Mouse (Mus musculus) heart, adult 2 months (tissue): ENCODE measurements around the gene Pik3ip1. TPM values are rescaled to one million over a fixed set of nuclear protein-coding genes. Genes with fewer than 3 reads are reported as not detected.

Experiments
- DNase-seq, 2 experiments: peaks; one replicate each; pipeline ENCODE4 v3.0.0; 2021
- H3K27ac ChIP-seq: fragments of 200-600 bp; 2 replicates; pipeline ENCODE4 v1.8.1; 2022
- H3K27me3 ChIP-seq: fragments of 200-500 bp; 2 replicates; pipeline ENCODE4 v1.6.1; 2012; ENCODE audit warnings: mild to moderate bottlenecking, low read length, inconsistent platforms, mixed read lengths; ENCODE audit not compliant: control insufficient read depth, insufficient read depth
- H3K36me3 ChIP-seq: fragments of 200-500 bp; 2 replicates; pipeline ENCODE4 v1.6.1; 2012; ENCODE audit warnings: low read length, inconsistent platforms; ENCODE audit not compliant: control insufficient read depth, insufficient read depth
- H3K4me1 ChIP-seq: fragments of 200-500 bp; 2 replicates; pipeline ENCODE4 v1.6.1; 2011; ENCODE audit warnings: low read length; ENCODE audit not compliant: control insufficient read depth, insufficient read depth
- H3K4me3 ChIP-seq: fragments of 200-600 bp; 2 replicates; pipeline ENCODE4 v1.8.1; 2022
- H3K79me2 ChIP-seq: fragments of 200-500 bp; replicated peaks from 2 replicates; pipeline ENCODE4 v1.6.1; 2012; ENCODE audit warnings: mild to moderate bottlenecking, inconsistent platforms, low read length, moderate library complexity, mixed read lengths; ENCODE audit not compliant: control insufficient read depth, insufficient read depth
- H3K9ac ChIP-seq: fragments of 200-500 bp; 2 replicates; pipeline ENCODE4 v1.6.1; 2012; ENCODE audit warnings: low read depth, mild to moderate bottlenecking, control low read depth, inconsistent platforms, low read length, mixed read lengths
- CTCF ChIP-seq: fragments of 200-600 bp; IDR thresholded peaks from 2 replicates; pipeline ENCODE4 v1.8.1; 2022; ENCODE audit warnings: antibody characterized with exemption, mild to moderate bottlenecking, moderate library complexity
- EP300 ChIP-seq: fragments of 200-500 bp; IDR thresholded peaks from 2 replicates; pipeline ENCODE4 v1.6.1; 2011; ENCODE audit warnings: low read depth, low read length, control low read depth; ENCODE audit not compliant: insufficient read depth
- POLR2A ChIP-seq: fragments of 200-500 bp; IDR thresholded peaks from 2 replicates; pipeline ENCODE4 v1.6.1; 2011; ENCODE audit warnings: mild to moderate bottlenecking, low read depth, low read length, control low read depth; ENCODE audit not compliant: insufficient read depth
- WGBS: fragments of 180-500 bp; shearing (Covaris S2); methylation state at CpG from one replicate; pipeline ENCODE4 v1.1.7; 2018; 5-methylcytosine and 5-hydroxymethylcytosine counted together
- intact Hi-C: fragments of 180-260 bp; cut with DNase I; formaldehyde crosslinking; loops from one replicate; pipeline ENCODE4 v1.15.1; 2025
- polyA plus RNA-seq: library from polyadenylated mRNA; depleted of rRNA; stranded (reverse); fragments of >200 nt; gene quantifications from 2 replicates; pipeline ENCODE4 v1.2.3, GENCODE M21; 2012
- total RNA-seq, 2 experiments: library from RNA; stranded (reverse); gene quantifications; 2 replicates each; pipeline ENCODE4 v1.2.3; 2021

The Pik3ip1 gene
- total and polyA plus RNA-seq, 3 experiments: 29.4 to 36.4 (median 29.5) TPM

- WGBS: 70% methylated on average over 4 of the region's 4 CpGs
- intact Hi-C loops: no loop called here
- H3K27ac ChIP-seq: no peak overlapping the region
- no peak for DNase-seq
- no peak overlapping the region for H3K9ac ChIP-seq
- peaks cover 7% of the 10 kb centered on the region for H3K4me1 ChIP-seq
- TF ChIP-seq EP300 (no peak), CTCF (no peak), POLR2A (no peak)
- peaks cover 6% of the 10 kb centered on the region for H3K36me3 ChIP-seq
- no peaks in the 10 kb centered on the region for H3K79me2 ChIP-seq
- no peak overlapping the region for H3K4me3 ChIP-seq
- H3K27me3 ChIP-seq: no peaks in the 10 kb centered on the region
These were observed 24.4 kb upstream of the Pik3ip1 start for GRCm38 (mm10) chr11:3305821-3306220.

GRCm38 (mm10) chr11:3307875-3308274 lies 22.3 kb upstream of the Pik3ip1 start:
- intact Hi-C loops: no loop called here
- Histone ChIP-seq H3K4me1 (peaks cover 2% of the 10 kb centered on the region), H3K27ac (no peak overlapping the region), H3K9ac (no peak overlapping the region), H3K79me2 (no peaks in the 10 kb centered on the region), H3K4me3 (no peak overlapping the region), H3K27me3 (no peaks in the 10 kb centered on the region), H3K36me3 (peaks cover 3% of the 10 kb centered on the region; the same call in 1 of the 2 replicates)
- no peak for TF ChIP-seq POLR2A
- no peak for TF ChIP-seq CTCF
- no peak for TF ChIP-seq EP300
- no peak for DNase-seq
- 85% methylated on average over 3 of the region's 3 CpGs for WGBS

- H3K4me3 ChIP-seq: no peak overlapping the region
- WGBS: 95% methylated on average over 4 of the region's 4 CpGs
- no peaks in the 10 kb centered on the region for H3K27me3 ChIP-seq
- no peaks in the 10 kb centered on the region for H3K4me1 ChIP-seq
- TF ChIP-seq CTCF (no peak), POLR2A (no peak), EP300 (no peak)
- H3K36me3 ChIP-seq: no peaks in the 10 kb centered on the region
- no peak for DNase-seq
- no peak overlapping the region for H3K27ac ChIP-seq
- intact Hi-C loops: no loop called here
- H3K79me2 ChIP-seq: no peaks in the 10 kb centered on the region
- H3K9ac ChIP-seq: no peak overlapping the region
These were observed 20.3 kb upstream of the Pik3ip1 start for GRCm38 (mm10) chr11:3309884-3310283.

- intact Hi-C loops: no loop called here
- WGBS: 75% methylated on average over 10 of the region's 10 CpGs
- no peak for DNase-seq
- H3K4me1 ChIP-seq: no peaks in the 10 kb centered on the region
- H3K36me3 ChIP-seq: no peaks in the 10 kb centered on the region
- no peak overlapping the region for H3K4me3 ChIP-seq
- H3K9ac ChIP-seq: no peak overlapping the region
- H3K27me3 ChIP-seq: no peaks in the 10 kb centered on the region
- no peaks in the 10 kb centered on the region for H3K79me2 ChIP-seq
- no peak for TF ChIP-seq POLR2A
- TF ChIP-seq CTCF: no peak
- TF ChIP-seq EP300: no peak
- H3K27ac ChIP-seq: no peak overlapping the region
These were observed 19.2 kb upstream of the Pik3ip1 start for GRCm38 (mm10) chr11:3310789-3311585.

- H3K79me2 ChIP-seq: no peaks in the 10 kb centered on the region
- WGBS: 71% methylated on average over 10 of the region's 10 CpGs
- TF ChIP-seq EP300: no peak
- TF ChIP-seq POLR2A: no peak
- no peak for TF ChIP-seq CTCF
- H3K36me3 ChIP-seq: no peaks in the 10 kb centered on the region
- no peak overlapping the region for H3K4me3 ChIP-seq
- no peak for DNase-seq
- intact Hi-C loops: no loop called here
- H3K27me3 ChIP-seq: no peaks in the 10 kb centered on the region
- no peak overlapping the region for H3K27ac ChIP-seq
- H3K4me1 ChIP-seq: no peaks in the 10 kb centered on the region
- no peak overlapping the region for H3K9ac ChIP-seq
These were observed 18.4 kb upstream of the Pik3ip1 start for GRCm38 (mm10) chr11:3311586-3312347.

DNA sequence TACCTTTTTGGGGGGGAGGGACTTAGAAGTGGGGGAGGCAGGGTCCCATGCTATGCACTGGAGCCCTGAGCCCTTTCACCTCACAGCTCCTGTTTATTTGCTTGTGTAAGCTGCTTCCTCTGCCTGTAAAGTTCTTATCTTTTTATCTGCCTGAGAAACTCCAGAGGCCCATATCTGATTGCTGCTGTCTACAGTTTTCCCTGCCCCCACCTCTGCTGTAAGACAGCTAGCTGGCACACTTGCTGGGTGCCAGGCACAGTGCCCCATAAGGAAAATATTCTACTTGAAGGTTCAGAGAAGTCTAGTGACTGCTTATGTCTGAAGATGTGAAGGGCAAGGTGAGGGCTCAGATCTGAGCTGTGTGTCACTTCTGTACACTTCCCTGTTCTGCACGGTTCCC lies 16.9 kb upstream of the Pik3ip1 start:
- no peaks in the 10 kb centered on the region for H3K36me3 ChIP-seq
- no peak for DNase-seq
- H3K27me3 ChIP-seq: no peaks in the 10 kb centered on the region
- no peaks in the 10 kb centered on the region for H3K79me2 ChIP-seq
- no peak overlapping the region for H3K9ac ChIP-seq
- intact Hi-C loops: no loop called here
- H3K4me1 ChIP-seq: no peaks in the 10 kb centered on the region
- TF ChIP-seq CTCF (no peak), EP300 (no peak), POLR2A (no peak)
- H3K4me3 ChIP-seq: no peak overlapping the region
- no peak overlapping the region for H3K27ac ChIP-seq
- WGBS: 96% methylated on average over 1 of the region's 1 CpGs
